In the genomic region with DNA sequence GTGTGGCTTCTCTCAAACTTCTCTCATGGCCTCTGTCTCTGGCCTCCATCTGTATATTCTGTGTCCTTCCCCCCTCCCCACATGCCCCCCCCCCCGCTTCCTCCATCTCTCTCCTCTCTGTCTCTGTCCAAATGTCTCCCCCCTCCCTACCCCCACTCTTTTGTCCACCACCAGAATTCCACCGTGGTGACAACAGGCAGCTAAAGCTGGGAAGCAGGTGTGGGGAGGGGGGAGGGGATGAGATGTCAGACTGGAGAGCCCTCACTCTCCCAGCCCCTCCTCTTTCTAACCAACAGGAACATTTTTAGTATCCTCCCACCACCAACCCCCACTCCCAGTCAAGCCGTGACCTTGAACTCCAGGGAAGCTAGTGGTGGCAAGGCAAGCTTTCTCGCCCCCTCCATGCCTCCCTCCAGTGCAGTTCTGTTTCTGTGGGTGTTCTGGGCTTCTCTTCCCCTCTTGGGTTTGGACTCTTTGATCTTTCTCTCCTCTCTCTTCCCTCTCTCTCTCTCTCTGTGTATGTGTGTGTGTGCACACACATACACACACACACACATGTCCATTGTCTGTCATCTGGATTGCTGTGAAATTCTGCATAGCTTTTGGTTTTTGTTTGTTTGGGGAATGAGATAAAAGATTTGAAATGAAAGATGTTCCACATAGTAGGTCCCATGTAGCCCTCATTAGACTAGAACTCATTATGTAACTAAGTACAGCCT, we compare ENCODE assay signal across 9 mouse cellular contexts. TPM values are rescaled to one million over a fixed set of nuclear protein-coding genes. Genes with fewer than 3 reads are reported as not detected.
DNase-seq lines count a peak whose midpoint lies in the region; ATAC-seq lines count a peak whose summit lies in the region.
"Had no signal": no experiment of that assay in that cellular context is flagged by ENCODE, and none has a peak within 500 bp of the region (broad histone marks: within the 10 kb centered on the region; RNA-seq: fewer than 3 reads in every experiment).

Gene Tnnt1 (minus strand): TSS at position 51 of the 719 bp plus-strand sequence.

- no peak within 1 kb of the TSS for H3K9ac ChIP-seq in liver, embryonic 11.5 days (ENCODE audit: low read depth, low read length)
- H3K9ac ChIP-seq in heart, embryonic 12.5 days, result peak within 1 kb of the TSS; percentile 74

- H3K4me3 ChIP-seq in liver, embryonic 11.5 days (ENCODE audit: low read depth, low read length), result no peak within 1 kb of the TSS
- peak within 1 kb of the TSS; percentile 33 for H3K4me3 ChIP-seq in heart, embryonic 12.5 days

- H3K4me1 ChIP-seq in liver, embryonic 11.5 days (replicated peaks; ENCODE audit: control insufficient read depth, insufficient read depth, low read length), result peaks cover 14% of the 10 kb centered on the region
- H3K4me1 ChIP-seq in heart, embryonic 12.5 days (replicated peaks), result peaks cover 84% of the 10 kb centered on the region

- H3K27ac ChIP-seq in liver, embryonic 11.5 days (ENCODE audit: low read depth, low read length), result no peak within 1 kb of the TSS
- H3K27ac ChIP-seq in heart, embryonic 12.5 days (ENCODE audit: poor library complexity, severe bottlenecking), result peak within 1 kb of the TSS; percentile 97

- no peak for ATAC-seq in liver, embryonic 11.5 days (replicated peaks; ENCODE audit: low FRiP score)
- ATAC-seq in heart, embryonic 12.5 days (ENCODE audit: insufficient number of reproducible peaks, low FRiP score), result peak; percentile 67
- ATAC-seq in erythroid progenitor cell, adult 5-6 weeks (replicated peaks; ENCODE audit: low FRiP score, poor library complexity, severe bottlenecking), result no peak
- ATAC-seq: Patski had no signal

- no peaks in the 10 kb centered on the region for H3K9me3 ChIP-seq in liver, embryonic 11.5 days (ENCODE audit: control insufficient read depth, low read length)
- H3K9me3 ChIP-seq in heart, embryonic 12.5 days (replicated peaks), result no peaks in the 10 kb centered on the region

- H3K36me3 ChIP-seq in liver, embryonic 11.5 days (ENCODE audit: control insufficient read depth, insufficient read depth, low read length), result no peaks in the 10 kb centered on the region
- peaks cover 26% of the 10 kb centered on the region for H3K36me3 ChIP-seq in heart, embryonic 12.5 days

- no peak within 1 kb of the TSS for H3K4me2 ChIP-seq in liver, embryonic 11.5 days
- H3K4me2 ChIP-seq in heart, embryonic 12.5 days, result peak within 1 kb of the TSS; percentile 61

- intact Hi-C loops in left cerebral cortex, postnatal 10 days (cut with DNase I), result no loop called here

- WGBS in liver, embryonic 11.5 days, result 15% methylated on average over 4 of the region's 4 CpGs
- 26% methylated on average over 3 of the region's 4 CpGs for WGBS in heart, embryonic 12.5 days

- DNase-seq in liver, embryonic 11.5 days (ENCODE audit: low spot score), result no peak
- no peak for DNase-seq in liver
- DNase-seq in embryo, embryonic 11 days, result peak; percentile 60
- DNase-seq in naive thymus-derived CD4-positive, alpha-beta T cell, adult 2 months (ENCODE audit: low read depth), result peak; percentile 1
- DNase-seq in left cerebral cortex, postnatal 10 days (ENCODE audit: extremely low spot score in 1 of 2, low spot score in 2 of 2), result no peak
- no peak for DNase-seq in kidney, postnatal 25 days

- peaks cover 4% of the 10 kb centered on the region; the same call in 1 of the 2 replicates for H3K27me3 ChIP-seq in liver, embryonic 11.5 days (replicated peaks; ENCODE audit: control insufficient read depth, insufficient read depth, low read length)
- no peaks in the 10 kb centered on the region; the same call in 1 of the 2 replicates for H3K27me3 ChIP-seq in heart, embryonic 12.5 days (replicated peaks)
- H3K27me3 ChIP-seq: Patski had no signal

RNA-seq across cellular contexts. Expression of gene Tnnt1, which starts in this region (rescaled TPM):
- polyA plus RNA-seq in liver, embryonic 11.5 days (2014; fragmentation: Nextera tagmentation; extraction: Ambion mirVana), result 25.1 and 27.7 TPM in 2 replicates
- polyA plus RNA-seq in heart, embryonic 12.5 days (2016; fragmentation: Nextera tagmentation; extraction: Ambion mirVana), result 543 and 550 TPM in 2 replicates
- total RNA-seq in left cerebral cortex, postnatal 10 days (2021), result 1 to 10 TPM; 2.0 to 3.1 TPM
- 1.4 TPM in 1 of 2 replicates, not detected in the other for total RNA-seq in erythroid progenitor cell, adult 5-6 weeks (2015; ENCODE audit: low replicate concordance)
- total RNA-seq in erythroid progenitor cell, adult 5-6 weeks (2017; ENCODE audit: low replicate concordance), result 3.9 TPM in 1 of 2 replicates, not detected in the other
- polyA plus RNA-seq: Patski had no signal

Comparison
In these comparisons a context has a peak if more than half of its experiments do, and no peak if none do; other contexts are left out.
1. RNA of gene Tnnt1 (polyA plus RNA-seq): 543 to 550 TPM in heart, embryonic 12.5 days; 25.1 to 27.7 TPM in liver, embryonic 11.5 days; every median in the first group is over 10 times any median in the second.
2. DNase-seq: peak in embryo, embryonic 11 days (single experiment) and naive thymus-derived CD4-positive, alpha-beta T cell, adult 2 months (single experiment); none in liver, embryonic 11.5 days (single experiment), liver (single experiment), left cerebral cortex, postnatal 10 days (0 of 2) and kidney, postnatal 25 days (0 of 2).